Mouse (Mus musculus) CH12.LX (cell line): ENCODE data around the gene Sertad3. TPM values are rescaled to one million over a fixed set of nuclear protein-coding genes. Genes with fewer than 3 reads are reported as not detected.

Experiments
- DNase-seq: peaks from one replicate; pipeline ENCODE4 v3.0.0-alpha.2; 2013; ENCODE audit errors: extremely low read depth
- H3K27ac ChIP-seq: 2 replicates; pipeline ENCODE4 v1.5.1; 2012; ENCODE audit warnings: low read depth, mild to moderate bottlenecking, control low read depth, moderate library complexity; ENCODE audit not compliant: insufficient read depth
- H3K27me3 ChIP-seq: replicated peaks from 2 replicates; pipeline ENCODE3; 2012; ENCODE audit warnings: inconsistent platforms
- H3K36me3 ChIP-seq, 2 experiments: replicated peaks in 1 of 2; 2 replicates each; pipeline versions ENCODE3 to v1.6.1; 2012; ENCODE audit warnings: inconsistent platforms in 1 of 2, low read length in 1 of 2, mild to moderate bottlenecking in 1 of 2, mixed read lengths in 1 of 2, moderate library complexity in 1 of 2; ENCODE audit not compliant: control insufficient read depth in 1 of 2, insufficient read depth in 1 of 2
- H3K4me1 ChIP-seq, 2 experiments: 2 replicates each; pipeline ENCODE4 v1.6.1; 2012; ENCODE audit warnings: inconsistent platforms in 1 of 2, moderate library complexity in 1 of 2; ENCODE audit not compliant: insufficient read depth in 2 of 2, control insufficient read depth in 1 of 2
- H3K4me2 ChIP-seq: 2 replicates; pipeline ENCODE4 v1.6.1; 2012; ENCODE audit warnings: low read depth, mild to moderate bottlenecking, control low read depth; ENCODE audit not compliant: poor library complexity, insufficient read depth, severe bottlenecking
- H3K4me3 ChIP-seq, 3 experiments: fragments of 150-350 bp in 1 of 3; sonication (generic) in 1 of 3; replicated peaks in 1 of 3; 2 replicates each; pipeline versions ENCODE3 to v1.5.1; 2011 to 2012; ENCODE audit warnings: low read depth in 2 of 3, low read length in 2 of 3, mild to moderate bottlenecking in 2 of 3, moderate library complexity in 2 of 3, control low read depth in 1 of 3, improper control_type of control experiment in 1 of 3, inconsistent platforms in 1 of 3, mixed read lengths in 1 of 3; ENCODE audit not compliant: poor library complexity in 1 of 3
- H3K79me2 ChIP-seq: replicated peaks from 2 replicates; pipeline ENCODE4 v1.6.1; 2012; ENCODE audit warnings: mild to moderate bottlenecking, moderate library complexity; ENCODE audit not compliant: control insufficient read depth, poor library complexity, insufficient read depth, severe bottlenecking; ENCODE audit errors: extremely low read depth
- H3K9ac ChIP-seq: 2 replicates; pipeline ENCODE4 v1.6.1; 2012; ENCODE audit warnings: low read depth, mild to moderate bottlenecking, control low read depth, moderate library complexity; ENCODE audit not compliant: insufficient read depth
- H3K9me3 ChIP-seq: replicated peaks from 2 replicates; pipeline ENCODE3; 2012; ENCODE audit warnings: low read length, inconsistent platforms, mixed read lengths
- BHLHE40 ChIP-seq: IDR thresholded peaks from 2 replicates; pipeline ENCODE4 v1.6.1; 2011; ENCODE audit warnings: mild to moderate bottlenecking, low read depth, low read length, improper control_type of control experiment
- CTCF ChIP-seq, 2 experiments: IDR thresholded peaks in 1 of 2; conservative IDR thresholded peaks in 1 of 2; 2 replicates each; pipeline ENCODE4 v1.5.1; 2011 to 2012; ENCODE audit warnings: low read depth in 2 of 2, low read length in 2 of 2, improper control_type of control experiment in 1 of 2, inconsistent platforms in 1 of 2, mild to moderate bottlenecking in 1 of 2, moderate library complexity in 1 of 2
- E2F4 ChIP-seq: IDR thresholded peaks from 2 replicates; pipeline ENCODE4 v1.6.1; 2011; ENCODE audit warnings: low read depth, low read length, improper control_type of control experiment; ENCODE audit not compliant: insufficient replicate concordance
- ELF1 ChIP-seq: IDR thresholded peaks from 2 replicates; pipeline ENCODE4 v1.6.1; 2014; ENCODE audit warnings: low read depth, mild to moderate bottlenecking, inconsistent platforms, low read length, improper control_type of control experiment
- EP300 ChIP-seq: IDR thresholded peaks from 2 replicates; pipeline ENCODE4 v1.6.1; 2011; ENCODE audit warnings: low read length, improper control_type of control experiment
- ETS1 ChIP-seq: conservative IDR thresholded peaks from 2 replicates; pipeline ENCODE4 v1.6.1; 2012; ENCODE audit warnings: low read depth, mild to moderate bottlenecking, inconsistent platforms, low read length, improper control_type of control experiment, moderate library complexity
- GABPA ChIP-seq: IDR thresholded peaks from 2 replicates; pipeline ENCODE4 v1.6.1; 2012; ENCODE audit warnings: low read depth, low read length, improper control_type of control experiment, inconsistent platforms; ENCODE audit not compliant: insufficient replicate concordance
- HCFC1 ChIP-seq: IDR thresholded peaks from 2 replicates; pipeline ENCODE4 v1.6.1; 2012; ENCODE audit warnings: low read depth, mild to moderate bottlenecking, inconsistent platforms, low read length, improper control_type of control experiment
- JUN ChIP-seq: IDR thresholded peaks from 2 replicates; pipeline ENCODE4 v1.6.1; 2011; ENCODE audit warnings: low read depth, mild to moderate bottlenecking, low read length, improper control_type of control experiment, moderate library complexity; ENCODE audit not compliant: insufficient read depth
- JUND ChIP-seq: conservative IDR thresholded peaks from 2 replicates; pipeline ENCODE4 v1.6.1; 2011; ENCODE audit warnings: low read depth, low read length, improper control_type of control experiment
- KAT2A ChIP-seq: IDR thresholded peaks from 2 replicates; pipeline ENCODE4 v1.6.1; 2012; ENCODE audit warnings: low read length, improper control_type of control experiment, inconsistent platforms; ENCODE audit not compliant: insufficient replicate concordance
- MAFK ChIP-seq: IDR thresholded peaks from 2 replicates; pipeline ENCODE4 v1.6.1; 2011; ENCODE audit warnings: low read length, improper control_type of control experiment; ENCODE audit not compliant: insufficient replicate concordance
- MAX ChIP-seq: IDR thresholded peaks from 2 replicates; pipeline ENCODE4 v1.6.1; 2011; ENCODE audit warnings: low read length, improper control_type of control experiment
- NRF1 ChIP-seq: IDR thresholded peaks from 2 replicates; pipeline ENCODE4 v1.6.1; 2014; ENCODE audit warnings: low read depth, mild to moderate bottlenecking, inconsistent platforms, low read length, improper control_type of control experiment, moderate library complexity
- POLR2A ChIP-seq: IDR thresholded peaks from 2 replicates; pipeline ENCODE4 v1.6.1; 2011; ENCODE audit warnings: low read depth, mild to moderate bottlenecking, improper control_type of control experiment, low read length
- POLR2AphosphoS2 ChIP-seq: IDR thresholded peaks from 2 replicates; pipeline ENCODE4 v1.6.1; 2011; ENCODE audit warnings: low read depth, low read length, improper control_type of control experiment
- RAD21 ChIP-seq: IDR thresholded peaks from 2 replicates; pipeline ENCODE4 v1.6.1; 2011; ENCODE audit warnings: low read depth, mild to moderate bottlenecking, low read length, improper control_type of control experiment, moderate library complexity
- SMC3 ChIP-seq: IDR thresholded peaks from 2 replicates; pipeline ENCODE4 v1.6.1; 2011; ENCODE audit warnings: low read depth, low read length, improper control_type of control experiment
- TBP ChIP-seq: conservative IDR thresholded peaks from 2 replicates; pipeline ENCODE4 v1.6.1; 2011; ENCODE audit warnings: low read depth, low read length, improper control_type of control experiment
- TCF12 ChIP-seq: IDR thresholded peaks from 2 replicates; pipeline ENCODE4 v1.6.1; 2014; ENCODE audit warnings: low read depth, mild to moderate bottlenecking, inconsistent platforms, low read length, improper control_type of control experiment
- UBTF ChIP-seq: IDR thresholded peaks from 2 replicates; pipeline ENCODE4 v1.6.1; 2012; ENCODE audit warnings: low read depth, mild to moderate bottlenecking, inconsistent platforms, low read length, improper control_type of control experiment, moderate library complexity
- USF1 ChIP-seq: IDR thresholded peaks from 2 replicates; pipeline ENCODE4 v1.6.1; 2014; ENCODE audit warnings: low read depth, mild to moderate bottlenecking, inconsistent platforms, low read length, improper control_type of control experiment
- ZKSCAN1 ChIP-seq: IDR thresholded peaks from 2 replicates; pipeline ENCODE4 v1.6.1; 2012; ENCODE audit warnings: low read depth, inconsistent platforms, low read length, improper control_type of control experiment, borderline replicate concordance
- ZMIZ1 ChIP-seq: IDR thresholded peaks from 2 replicates; pipeline ENCODE4 v1.6.1; 2012; ENCODE audit warnings: low read depth, mild to moderate bottlenecking, inconsistent platforms, low read length, improper control_type of control experiment
- dilution Hi-C: fragments of 300-500 bp; cut with MboI; formaldehyde crosslinking; loops from 2 replicates; pipeline ENCODE4 v1.14.3; 2020; ENCODE audit warnings: low sequenced_read_pairs; ENCODE audit not compliant: extremely low pct_unique_long_range_greater_than_20kb, extremely low pct_ligation_motif_present
- in situ Hi-C: fragments of 300-500 bp; cut with MboI; formaldehyde crosslinking; loops from 3 replicates; pipeline ENCODE4 v1.14.3; 2019; ENCODE audit warnings: low sequenced_read_pairs, low pct_ligation_motif_present, low pct_unique_long_range_greater_than_20kb, mixed read lengths
- polyA plus RNA-seq: library from polyadenylated mRNA; unstranded; fragments of >175 nt; gene quantifications from 2 replicates; pipeline ENCODE4 v1.2.1, GENCODE M21; 2012; ENCODE audit warnings: low read depth; ENCODE audit not compliant: insufficient read length
- total RNA-seq, 2 experiments: library from RNA; depleted of rRNA; stranded (reverse); fragments of 300-350 nt in 1 of 2; fragments of >200 nt in 1 of 2; gene quantifications; 2 replicates each; pipeline ENCODE4 v1.2.3; 2012 to 2014

The Sertad3 gene
- total and polyA plus RNA-seq, 3 experiments, result 2.7 to 3.9 (median 2.8) TPM

DNA sequence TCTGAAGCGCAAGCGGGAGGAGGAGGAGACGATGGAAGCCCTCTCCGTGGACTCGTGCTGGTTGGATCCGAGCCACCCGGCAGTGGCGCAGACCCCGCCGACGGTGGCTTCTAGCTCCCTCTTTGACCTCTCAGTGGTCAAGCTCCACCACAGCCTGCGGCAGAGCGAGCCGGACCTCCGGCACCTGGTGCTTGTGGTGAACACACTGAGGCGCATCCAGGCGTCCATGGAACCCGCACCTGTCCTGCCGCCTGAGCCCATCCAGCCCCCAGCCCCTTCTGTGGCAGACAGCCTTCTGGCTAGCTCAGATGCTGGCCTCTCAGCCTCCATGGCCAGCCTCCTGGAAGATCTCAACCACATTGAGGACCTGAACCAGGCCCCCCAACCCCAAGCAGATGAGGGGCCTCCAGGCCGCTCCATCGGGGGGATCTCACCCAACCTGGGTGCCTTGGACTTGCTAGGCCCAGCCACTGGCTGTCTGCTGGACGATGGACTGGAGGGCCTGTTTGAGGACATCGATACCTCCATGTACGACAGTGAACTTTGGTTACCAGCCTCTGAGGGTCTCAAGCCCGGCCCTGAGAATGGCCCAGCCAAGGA, 15.8 kb downstream of the Sertad3 start:
- Histone ChIP-seq H3K36me3 (peaks cover 0 to 10% of the 10 kb centered on the region in 2 experiments), H3K4me2 (no peak overlapping the region), H3K4me1 (peaks cover 3 to 37% of the 10 kb centered on the region in 2 experiments), H3K27ac (no peak overlapping the region), H3K4me3 (no peak overlapping the region), H3K9me3 (no peaks in the 10 kb centered on the region), H3K27me3 (no peaks in the 10 kb centered on the region), H3K9ac (no peak overlapping the region), H3K79me2 (no peaks in the 10 kb centered on the region)
- in situ Hi-C loops (no loop called here), dilution Hi-C loops (no loop called here)
- DNase-seq, result no peak
- TF ChIP-seq RAD21 (no peak), UBTF (no peak), POLR2AphosphoS2 (no peak), ZKSCAN1 (no peak), TCF12 (no peak), MAFK (no peak), SMC3 (no peak), ZMIZ1 (no peak), CTCF (conservative IDR thresholded peaks at IDR 0.05 in 1 of 2, IDR thresholded peaks at IDR 0.05 in 1 of 2; ENCODE audit: low read depth in 2 of 2, low read length in 2 of 2) (no peak), JUND (no peak), USF1 (no peak), BHLHE40 (no peak), E2F4 (no peak), NRF1 (no peak)

- peaks cover 3 to 37% of the 10 kb centered on the region in 2 experiments for H3K4me1 ChIP-seq
- H3K4me3 ChIP-seq, result peak overlapping the region in 2 of 3 experiments; percentile 41 to 47
- in situ Hi-C loops (no loop called here), dilution Hi-C loops (no loop called here)
- H3K9ac ChIP-seq, result peak overlapping the region; percentile 64; the same call in 1 of the 2 replicates
- no peaks in the 10 kb centered on the region for H3K79me2 ChIP-seq
- H3K27ac ChIP-seq, result no peak overlapping the region
- TF ChIP-seq BHLHE40 (no peak), JUND (no peak), MAFK (no peak), EP300 (no peak), POLR2A (no peak), ETS1 (no peak), MAX (no peak), ELF1 (no peak), KAT2A (no peak), ZKSCAN1 (no peak), ZMIZ1 (no peak), JUN (no peak), GABPA (no peak), USF1 (no peak), TBP (no peak), NRF1 (no peak), HCFC1 (no peak)
- peak overlapping the region; percentile 78 for H3K4me2 ChIP-seq
- no peak for DNase-seq
- peaks cover 0 to 10% of the 10 kb centered on the region in 2 experiments for H3K36me3 ChIP-seq
- H3K27me3 ChIP-seq, result no peaks in the 10 kb centered on the region
- H3K9me3 ChIP-seq, result no peaks in the 10 kb centered on the region
Measured at GRCm38 (mm10) chr7:27490227-27490542, 16.6 kb downstream of the Sertad3 start.
